Mouse (Mus musculus) embryonic fibroblast, embryonic 13.5 days (primary cell): ENCODE data around the gene Socs3.

Experiments
- CTCF ChIP-seq: IDR thresholded peaks from 2 replicates; pipeline ENCODE4 v1.5.1; 2011; ENCODE audit warnings: mild to moderate bottlenecking, control low read depth, low read length, moderate library complexity, borderline replicate concordance; ENCODE audit not compliant: insufficient read depth
- POLR2A ChIP-seq: IDR thresholded peaks from 2 replicates; pipeline ENCODE4 v1.6.1; 2011; ENCODE audit warnings: low read depth, mild to moderate bottlenecking, control low read depth, low read length, moderate library complexity

DNA sequence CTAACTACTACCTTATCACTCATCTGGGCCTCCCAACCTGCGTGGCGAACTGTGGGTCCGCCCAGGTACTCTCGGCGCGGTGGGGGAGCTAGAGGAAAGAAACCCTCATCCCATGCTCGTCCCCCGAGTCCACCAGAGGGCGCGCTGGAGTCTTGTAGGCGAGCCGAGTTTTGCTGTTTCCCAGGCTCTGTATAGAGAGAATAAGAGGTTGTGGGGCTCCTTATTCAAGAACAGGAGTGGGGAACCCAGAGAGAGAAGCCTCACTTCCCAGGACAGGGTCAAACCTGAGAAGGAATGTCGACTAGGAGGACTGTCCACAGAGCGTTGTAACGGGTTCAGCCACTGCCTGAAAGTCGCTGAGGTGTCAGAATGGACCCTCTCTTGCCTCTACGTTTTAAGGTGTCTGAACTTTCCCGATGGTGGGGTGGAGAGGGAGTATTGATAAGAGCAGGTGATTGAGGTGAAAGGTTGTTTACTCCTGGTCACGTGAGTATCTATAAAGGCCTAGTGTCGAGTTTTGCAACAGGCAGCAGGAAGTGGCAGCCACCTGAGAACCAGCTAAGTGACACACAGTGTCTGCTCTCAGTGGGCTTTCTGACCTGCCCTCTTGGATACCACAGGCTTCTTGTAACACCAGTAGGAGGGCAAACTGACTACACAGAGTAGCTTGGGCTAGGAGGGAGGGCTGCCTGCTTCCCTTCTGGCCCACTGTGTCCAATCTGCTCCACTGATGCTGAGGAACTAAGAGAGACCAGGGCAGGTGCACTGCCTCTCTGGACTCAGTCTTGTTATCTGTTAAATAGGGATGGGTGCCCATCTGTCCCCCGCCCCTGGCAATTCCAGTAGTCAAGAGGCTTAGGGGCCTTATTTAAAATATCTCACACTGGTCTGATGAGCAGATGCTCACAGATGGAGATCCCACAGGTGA, at the start of gene Socs3:
- TF ChIP-seq CTCF (peak; percentile 68), POLR2A (no peak)
